Mouse (Mus musculus) stomach, postnatal 0 days (tissue): ENCODE results near the gene Cobll1. TPM values are rescaled to one million over a fixed set of nuclear protein-coding genes. Genes with fewer than 3 reads are reported as not detected.
A peak's percentile ranks its signal among the peaks of the same experiment; 100 is the strongest.
"Not testable (repeated sequence)": the region's sequence is repeated elsewhere in the genome, so short reads cannot be mapped to it uniquely, and the experiment has no call there.

Experiments used
- ATAC-seq: fragments of 200-750 bp; cut with Nextera tagmentation; 2 replicates; pipeline ENCODE4 v1.8.0; 2017; ENCODE audit not compliant: low FRiP score, low TSS enrichment
- DNase-seq: peaks from one replicate; pipeline ENCODE4 v3.0.0-alpha.2; 2016; ENCODE audit warnings: low spot score
- H3K27ac ChIP-seq: fragments of 300-500 bp; sonication (generic); replicated peaks from 2 replicates; pipeline ENCODE4 v1.5.1; 2014; ENCODE audit warnings: mild to moderate bottlenecking, control low read depth
- H3K27me3 ChIP-seq: fragments of 300-500 bp; sonication (generic); 2 replicates; pipeline ENCODE4 v1.6.1; 2014; ENCODE audit warnings: low read length; ENCODE audit not compliant: control insufficient read depth, insufficient read depth
- H3K36me3 ChIP-seq: fragments of 300-500 bp; sonication (generic); 2 replicates; pipeline ENCODE4 v1.6.1; 2014; ENCODE audit warnings: low read length, mixed read lengths; ENCODE audit not compliant: control insufficient read depth, insufficient read depth
- H3K4me1 ChIP-seq: fragments of 300-500 bp; sonication (generic); replicated peaks from 2 replicates; pipeline ENCODE4 v1.6.1; 2014; ENCODE audit warnings: antibody characterized with exemption; ENCODE audit not compliant: control insufficient read depth, insufficient read depth
- H3K4me2 ChIP-seq: fragments of 300-500 bp; sonication (generic); replicated peaks from 2 replicates; pipeline ENCODE4 v1.6.1; 2014; ENCODE audit warnings: low read depth, mild to moderate bottlenecking, control low read depth, moderate library complexity
- H3K4me3 ChIP-seq: fragments of 300-500 bp; sonication (generic); 2 replicates; pipeline ENCODE4 v1.5.1; 2014; ENCODE audit warnings: low read depth, low read length, control low read depth
- H3K9ac ChIP-seq: fragments of 300-500 bp; sonication (generic); 2 replicates; pipeline ENCODE4 v1.6.1; 2014; ENCODE audit warnings: mild to moderate bottlenecking, low read length, control low read depth, mixed read lengths
- H3K9me3 ChIP-seq: fragments of 300-500 bp; sonication (generic); 2 replicates; pipeline ENCODE4 v1.6.1; 2016; ENCODE audit warnings: low read length; ENCODE audit not compliant: control insufficient read depth
- CTCF ChIP-seq: IDR thresholded peaks from 2 replicates; pipeline ENCODE4 v1.5.1; 2016; ENCODE audit warnings: antibody characterized with exemption, low read depth, mild to moderate bottlenecking, moderate library complexity
- EP300 ChIP-seq: optimal IDR thresholded peaks from 2 replicates; pipeline ENCODE3; 2016; ENCODE audit warnings: antibody characterized with exemption
- WGBS: fragments of 180-500 bp; shearing (Covaris S2); extraction: QIAGEN DNeasy Blood & Tissue Kit; methylation state at CpG from one replicate; pipeline ENCODE4 v1.1.7; 2014; 5-methylcytosine and 5-hydroxymethylcytosine counted together
- polyA plus RNA-seq: library from polyadenylated mRNA; unstranded; fragments of >200 nt; fragmentation: Nextera tagmentation; extraction: Ambion mirVana; gene quantifications from 2 replicates; pipeline ENCODE4 v1.2.1, GENCODE M21; 2015

The Cobll1 gene
- polyA plus RNA-seq, 1 experiment from 2014 or later, result 9.3 TPM

GRCm38 (mm10) chr2:65273910-65274309 is 34.7 kb upstream of the Cobll1 start:
- H3K27ac ChIP-seq, result no peak overlapping the region
- H3K27me3 ChIP-seq, result no peaks in the 10 kb centered on the region
- TF ChIP-seq CTCF, result no peak
- TF ChIP-seq EP300, result no peak
- no peak overlapping the region for H3K4me2 ChIP-seq
- 70% methylated on average over 2 of the region's 2 CpGs for WGBS
- no peak overlapping the region for H3K4me3 ChIP-seq
- H3K9ac ChIP-seq, result no peak overlapping the region
- DNase-seq (no peak), ATAC-seq (no peak)
- no peaks in the 10 kb centered on the region for H3K4me1 ChIP-seq
- H3K9me3 ChIP-seq, result no peaks in the 10 kb centered on the region
- H3K36me3 ChIP-seq, result no peaks in the 10 kb centered on the region

GRCm38 (mm10) chr2:65268731-65269130 is 29.5 kb upstream of the Cobll1 start:
- 80% methylated on average over 6 of the region's 6 CpGs for WGBS
- TF ChIP-seq CTCF (no peak), EP300 (no peak)
- no peak overlapping the region for H3K9ac ChIP-seq
- no peaks in the 10 kb centered on the region for H3K4me1 ChIP-seq
- no peak overlapping the region for H3K4me3 ChIP-seq
- no peaks in the 10 kb centered on the region for H3K9me3 ChIP-seq
- H3K4me2 ChIP-seq, result no peak overlapping the region
- no peaks in the 10 kb centered on the region for H3K36me3 ChIP-seq
- no peak overlapping the region for H3K27ac ChIP-seq
- ATAC-seq, result no peak
- no peaks in the 10 kb centered on the region for H3K27me3 ChIP-seq
- DNase-seq, result no peak

- TF ChIP-seq CTCF (no peak), EP300 (no peak)
- no peak overlapping the region for H3K4me2 ChIP-seq
- H3K27ac ChIP-seq, result no peak overlapping the region
- no peaks in the 10 kb centered on the region for H3K36me3 ChIP-seq
- WGBS, result 42% methylated on average over 4 of the region's 4 CpGs
- H3K27me3 ChIP-seq, result no peaks in the 10 kb centered on the region
- DNase-seq (no peak), ATAC-seq (no peak)
- no peak overlapping the region for H3K9ac ChIP-seq
- no peak overlapping the region for H3K4me3 ChIP-seq
- no peaks in the 10 kb centered on the region for H3K4me1 ChIP-seq
- no peaks in the 10 kb centered on the region for H3K9me3 ChIP-seq
These were observed 28.6 kb upstream of the Cobll1 start for GRCm38 (mm10) chr2:65267834-65268233.

DNA sequence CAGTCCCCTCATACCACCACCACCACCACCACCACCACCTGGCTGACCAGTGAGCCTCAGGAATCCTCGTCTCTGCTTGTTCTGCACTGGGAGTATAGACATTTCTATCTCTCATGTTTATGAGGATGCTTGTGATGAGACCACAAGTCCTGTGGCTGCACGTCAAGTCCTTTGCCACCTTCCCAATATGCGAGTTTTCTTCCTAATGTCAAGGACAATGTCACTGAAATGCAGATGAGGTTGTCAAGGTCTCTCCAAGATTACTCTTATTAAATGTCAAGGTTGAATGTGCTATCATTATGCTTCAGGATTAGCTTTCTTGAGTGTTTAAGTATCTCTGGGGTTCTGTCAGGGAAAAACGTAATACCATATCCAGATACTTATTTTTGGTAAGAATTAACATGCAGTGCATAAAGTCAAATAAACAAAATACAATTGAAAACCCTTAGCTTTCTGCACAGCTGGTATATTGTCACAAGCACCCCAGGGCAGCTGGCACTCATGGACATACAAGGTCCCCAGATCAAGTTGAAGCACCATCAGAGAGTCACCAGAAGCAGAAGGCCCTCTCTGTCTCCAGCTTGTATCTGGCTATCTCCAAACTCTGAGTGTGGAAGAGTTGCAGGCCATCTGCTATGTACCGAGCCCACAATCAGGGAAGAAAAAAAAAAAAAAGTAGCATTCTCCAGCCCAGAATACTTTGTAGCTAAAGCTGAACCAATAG is 27.5 kb upstream of the Cobll1 start:
- no peak for ATAC-seq
- H3K4me2 ChIP-seq, result no peak overlapping the region
- no peaks in the 10 kb centered on the region for H3K36me3 ChIP-seq
- no peaks in the 10 kb centered on the region for H3K27me3 ChIP-seq
- no peak overlapping the region for H3K27ac ChIP-seq
- WGBS, result 78% methylated on average over 5 of the region's 5 CpGs
- TF ChIP-seq CTCF, result no peak
- TF ChIP-seq EP300, result no peak
- no peak overlapping the region for H3K4me3 ChIP-seq
- H3K9me3 ChIP-seq, result no peaks in the 10 kb centered on the region
- no peak overlapping the region for H3K9ac ChIP-seq
- no peak for DNase-seq
- H3K4me1 ChIP-seq, result no peaks in the 10 kb centered on the region

- Histone ChIP-seq H3K27ac (no peak overlapping the region), H3K4me1 (no peaks in the 10 kb centered on the region), H3K27me3 (no peaks in the 10 kb centered on the region), H3K4me3 (no peak overlapping the region), H3K4me2 (no peak overlapping the region), H3K36me3 (no peaks in the 10 kb centered on the region), H3K9me3 (no peaks in the 10 kb centered on the region), H3K9ac (no peak overlapping the region)
- TF ChIP-seq CTCF, result 0 out of 2 replicates have a peak, but pooled peaks have one; percentile 4
- TF ChIP-seq EP300, result no peak
- ATAC-seq (no peak), DNase-seq (no peak)
- 58% methylated on average over 4 of the region's 4 CpGs for WGBS
These were observed 23.0 kb upstream of the Cobll1 start for GRCm38 (mm10) chr2:65262251-65262650.

- H3K4me1 ChIP-seq, H3K9me3 ChIP-seq, H3K27ac ChIP-seq, H3K27me3 ChIP-seq, ATAC-seq, H3K4me2 ChIP-seq, H3K9ac ChIP-seq, H3K4me3 ChIP-seq, DNase-seq, H3K36me3 ChIP-seq: not testable (repeated sequence)
- 62% methylated on average over 6 of the region's 6 CpGs for WGBS
These were observed 21.6 kb upstream of the Cobll1 start for GRCm38 (mm10) chr2:65260828-65261227.
